Mouse (Mus musculus): ENCODE results near the gene Abhd14a.
A peak's percentile ranks its signal among the peaks of the same experiment; 100 is the strongest.

Abhd14a gene

DNA sequence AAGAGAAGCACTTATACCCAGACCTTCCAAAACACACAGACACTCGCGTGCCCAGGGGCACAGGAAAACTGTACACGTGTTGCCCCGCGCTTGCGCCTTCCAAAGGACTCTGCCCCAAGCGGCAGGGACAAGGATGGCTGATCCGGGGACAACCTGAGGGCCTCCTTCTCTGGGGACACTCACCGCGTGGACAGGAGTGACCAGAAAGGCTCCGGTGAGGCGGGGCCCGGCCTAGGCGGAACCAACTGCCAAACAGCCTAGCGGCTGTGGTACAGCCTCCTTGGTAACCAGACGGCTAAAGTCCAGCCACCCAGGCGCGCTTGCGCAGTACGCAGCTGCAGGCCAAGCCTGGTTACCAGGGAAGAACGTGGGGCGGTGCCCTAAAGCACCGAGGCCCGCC lies at the start of gene Abhd14a, which contains the start of gene Abhd14b:
Gene Abhd14a, minus strand, starts transcription at position 331 of the 400 bp plus-strand sequence.
Gene Abhd14b, plus strand, starts transcription at position 112 of the 400 bp plus-strand sequence.
- DNase-seq (ENCODE audit: low spot score in 2 of 2) = peak; percentile 93 to 94

DNA sequence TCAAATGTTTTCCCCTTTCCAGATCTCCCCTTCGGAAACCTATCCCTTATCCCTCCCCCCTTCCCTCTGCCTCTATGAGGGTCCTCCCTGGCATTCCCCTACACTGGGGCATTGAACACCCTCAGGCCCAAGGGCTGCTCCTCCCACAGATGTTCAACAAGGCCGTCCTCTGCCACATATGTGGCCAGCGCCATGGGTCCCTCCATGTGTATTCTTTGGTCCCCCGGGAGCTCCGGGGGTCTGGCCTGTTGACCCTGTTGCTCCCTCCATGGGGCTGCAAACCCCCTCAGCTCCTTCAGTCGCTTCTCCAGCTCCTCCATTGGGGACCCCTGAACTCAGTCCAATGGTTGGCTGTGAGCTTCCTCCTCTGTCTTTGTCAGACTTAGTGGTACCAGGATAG lies 40.1 kb upstream of the Abhd14a start:
- peak in 1 of 2 experiments; percentile 14 for DNase-seq (ENCODE audit: low spot score in 2 of 2)

GRCm38 (mm10) chr9:106485076-106485475 lies 37.6 kb upstream of the Abhd14a start:
- peak in 1 of 2 experiments; percentile 24 for DNase-seq (ENCODE audit: low spot score in 2 of 2)

DNA sequence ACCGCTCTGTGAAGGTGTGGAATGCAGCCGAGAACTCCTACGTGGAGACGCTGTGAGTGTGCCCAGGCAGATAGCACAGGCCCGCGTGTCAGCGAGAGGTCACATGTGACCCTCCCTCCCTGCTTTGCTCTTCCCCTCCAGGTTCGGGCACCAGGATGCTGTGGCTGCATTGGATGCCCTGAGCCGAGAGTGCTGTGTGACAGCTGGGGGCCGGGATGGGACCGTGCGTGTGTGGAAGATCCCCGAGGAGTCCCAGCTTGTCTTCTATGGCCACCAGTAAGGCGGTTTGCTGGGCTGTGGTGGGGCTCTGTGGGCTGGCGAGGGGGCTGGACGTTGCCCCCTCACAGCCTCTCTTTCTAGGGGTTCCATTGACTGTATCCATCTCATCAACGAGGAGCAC lies 36.1 kb upstream of the Abhd14a start:
- DNase-seq (ENCODE audit: low spot score in 2 of 2) = peak in 1 of 2 experiments; percentile 19

GRCm38 (mm10) chr9:106483136-106483535 lies 35.7 kb upstream of the Abhd14a start:
- DNase-seq (ENCODE audit: low spot score in 2 of 2) = peak in 1 of 2 experiments; percentile 16

- peak in 1 of 2 experiments; percentile 26 for DNase-seq (ENCODE audit: low spot score in 2 of 2)
Measured at GRCm38 (mm10) chr9:106482578-106483115, 35.2 kb upstream of the Abhd14a start.

GRCm38 (mm10) chr9:106481676-106482075 lies 34.2 kb upstream of the Abhd14a start:
- peak in 1 of 2 experiments; percentile 26 for DNase-seq (ENCODE audit: low spot score in 2 of 2)

- DNase-seq (ENCODE audit: low spot score in 2 of 2) = peak in 1 of 2 experiments; percentile 25
Measured at GRCm38 (mm10) chr9:106481075-106481474, 33.6 kb upstream of the Abhd14a start.

- peak in 1 of 2 experiments; percentile 20 for DNase-seq (ENCODE audit: low spot score in 2 of 2)
Measured at GRCm38 (mm10) chr9:106480541-106480940, 33.1 kb upstream of the Abhd14a start.

- DNase-seq (ENCODE audit: low spot score in 2 of 2) = peak in 1 of 2 experiments; percentile 22
Measured at GRCm38 (mm10) chr9:106478101-106478500, 30.6 kb upstream of the Abhd14a start.

GRCm38 (mm10) chr9:106477649-106478048 lies 30.2 kb upstream of the Abhd14a start:
- peak; percentile 25 to 27 for DNase-seq (ENCODE audit: low spot score in 2 of 2)

- peak; percentile 100 for DNase-seq (ENCODE audit: low spot score in 2 of 2)
Measured at GRCm38 (mm10) chr9:106476924-106477484, 29.5 kb upstream of the Abhd14a start, which contains the start of gene Parp3. Gene Parp3, minus strand, starts transcription at chr9:106476949.

DNA sequence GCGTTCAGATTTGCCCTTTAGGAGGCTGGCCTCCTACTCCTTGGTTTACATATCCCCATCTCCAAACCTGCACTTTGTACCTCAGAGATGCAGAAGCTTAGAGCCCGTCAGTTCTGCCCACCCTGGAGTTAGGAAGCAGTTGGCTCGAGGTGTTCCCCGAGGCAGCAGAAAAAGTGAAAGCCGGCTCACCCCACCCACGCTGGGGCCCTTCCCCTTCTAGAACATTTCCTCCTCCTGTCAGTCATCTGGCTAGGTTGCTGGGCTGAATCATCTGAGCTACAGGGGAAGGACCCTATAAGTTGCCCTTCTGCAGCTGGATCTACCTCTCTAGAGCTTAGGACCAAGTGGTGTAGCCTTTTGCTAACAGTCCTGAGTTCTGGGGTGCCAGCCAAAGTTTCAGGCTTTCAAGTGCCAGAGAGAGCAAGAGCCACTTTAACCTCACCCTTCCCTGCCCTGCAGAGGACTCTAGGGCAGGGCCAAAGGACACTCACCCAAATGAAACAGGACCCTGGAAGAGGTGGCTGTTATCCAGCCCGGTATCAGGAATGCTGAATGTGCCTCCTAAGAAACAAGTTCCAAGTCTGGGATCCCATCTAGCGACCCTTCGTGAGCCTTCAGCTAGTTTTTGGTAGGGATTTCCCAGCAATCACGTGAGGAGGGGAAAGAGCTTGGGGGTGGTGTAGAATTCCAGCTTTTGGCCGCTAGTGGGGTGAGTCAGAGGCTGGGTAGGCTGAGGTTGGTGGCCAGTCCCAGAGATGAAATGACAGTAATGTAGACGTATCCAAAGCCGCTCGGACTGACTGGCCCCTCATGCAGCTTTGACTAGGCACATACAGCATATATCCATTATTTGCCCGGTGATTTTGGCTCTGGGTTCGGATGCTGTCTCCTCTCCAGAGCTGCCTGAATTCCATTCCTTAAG lies 28.8 kb upstream of the Abhd14a start:
- DNase-seq (ENCODE audit: low spot score in 2 of 2) = peak; percentile 46 to 49

GRCm38 (mm10) chr9:106475663-106476001 lies 28.2 kb upstream of the Abhd14a start, which contains the start of gene Rrp9:
Gene Rrp9, plus strand, starts transcription at chr9:106475963.
- DNase-seq (ENCODE audit: low spot score in 2 of 2) = peak; percentile 27 to 37

GRCm38 (mm10) chr9:106475046-106475445 lies 27.6 kb upstream of the Abhd14a start:
- DNase-seq (ENCODE audit: low spot score in 2 of 2) = peak; percentile 31 to 41

DNA sequence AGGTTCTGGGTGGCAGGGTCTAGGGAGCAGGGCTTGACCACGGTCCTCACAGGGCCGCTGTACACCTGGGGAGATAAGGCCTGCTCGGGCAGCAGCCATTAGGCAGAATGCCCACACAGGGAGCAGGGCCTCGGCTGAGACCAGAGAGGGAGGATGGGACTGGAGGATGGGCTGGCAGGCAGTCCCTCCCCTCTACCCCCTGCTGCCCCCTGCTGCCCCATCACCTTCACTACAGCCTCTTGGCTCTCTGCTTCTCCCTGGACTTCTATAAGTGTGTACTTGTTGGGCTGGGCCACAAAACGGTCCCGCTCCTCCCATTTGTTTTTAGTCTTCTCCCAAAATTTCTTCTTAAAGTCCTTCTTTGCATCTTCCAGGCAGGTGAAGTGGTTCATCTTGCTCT lies 27.0 kb upstream of the Abhd14a start:
- peak; percentile 40 to 62 for DNase-seq (ENCODE audit: low spot score in 2 of 2)

- DNase-seq (ENCODE audit: low spot score in 2 of 2) = peak in 1 of 2 experiments; percentile 30
Measured at GRCm38 (mm10) chr9:106473753-106474105, 26.3 kb upstream of the Abhd14a start.

- DNase-seq (ENCODE audit: low spot score in 2 of 2) = peak; percentile 26 to 35
Measured at GRCm38 (mm10) chr9:106473081-106473752, 25.7 kb upstream of the Abhd14a start.

DNA sequence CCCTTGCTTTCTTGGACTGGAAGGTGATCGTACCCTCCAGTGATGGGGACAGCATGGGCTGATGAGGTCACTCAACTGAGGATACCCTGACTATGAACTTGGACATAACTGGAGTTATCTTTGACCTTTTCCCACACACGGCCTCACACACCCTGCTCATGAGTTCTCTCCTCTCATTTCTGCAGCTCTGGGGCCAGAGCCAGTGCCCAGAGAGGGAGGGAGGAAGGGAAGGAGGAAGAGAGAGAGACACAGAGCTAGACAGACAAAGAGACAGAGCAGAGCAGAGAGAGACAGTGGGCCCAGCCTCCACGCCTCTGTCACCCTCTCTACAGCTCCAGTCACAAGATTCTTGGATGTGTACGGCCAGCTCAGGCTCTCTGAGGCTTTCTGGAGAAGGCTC lies 24.8 kb upstream of the Abhd14a start:
- peak in 1 of 2 experiments; percentile 18 for DNase-seq (ENCODE audit: low spot score in 2 of 2)

DNA sequence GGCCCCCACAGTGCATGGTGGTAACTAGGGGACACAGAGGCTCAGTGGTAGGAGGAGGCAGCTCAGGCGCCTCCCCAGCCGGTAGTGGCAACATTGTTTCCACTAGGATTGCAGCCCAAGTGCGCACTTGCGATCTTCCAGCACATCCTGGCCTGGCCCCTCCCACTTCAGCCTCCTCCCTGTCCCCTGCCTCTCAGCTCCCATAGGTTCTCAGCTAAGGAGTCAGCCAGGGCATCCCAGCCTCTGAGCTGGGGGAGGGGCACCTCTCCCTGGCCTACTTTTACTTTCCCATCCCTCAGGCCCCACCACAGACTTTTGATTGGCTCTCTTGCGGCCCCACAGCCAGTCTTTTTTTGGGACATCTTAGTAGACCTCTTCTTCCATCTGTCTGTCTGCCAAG lies 24.4 kb upstream of the Abhd14a start:
- peak; percentile 64 to 67 for DNase-seq (ENCODE audit: low spot score in 2 of 2)

DNA sequence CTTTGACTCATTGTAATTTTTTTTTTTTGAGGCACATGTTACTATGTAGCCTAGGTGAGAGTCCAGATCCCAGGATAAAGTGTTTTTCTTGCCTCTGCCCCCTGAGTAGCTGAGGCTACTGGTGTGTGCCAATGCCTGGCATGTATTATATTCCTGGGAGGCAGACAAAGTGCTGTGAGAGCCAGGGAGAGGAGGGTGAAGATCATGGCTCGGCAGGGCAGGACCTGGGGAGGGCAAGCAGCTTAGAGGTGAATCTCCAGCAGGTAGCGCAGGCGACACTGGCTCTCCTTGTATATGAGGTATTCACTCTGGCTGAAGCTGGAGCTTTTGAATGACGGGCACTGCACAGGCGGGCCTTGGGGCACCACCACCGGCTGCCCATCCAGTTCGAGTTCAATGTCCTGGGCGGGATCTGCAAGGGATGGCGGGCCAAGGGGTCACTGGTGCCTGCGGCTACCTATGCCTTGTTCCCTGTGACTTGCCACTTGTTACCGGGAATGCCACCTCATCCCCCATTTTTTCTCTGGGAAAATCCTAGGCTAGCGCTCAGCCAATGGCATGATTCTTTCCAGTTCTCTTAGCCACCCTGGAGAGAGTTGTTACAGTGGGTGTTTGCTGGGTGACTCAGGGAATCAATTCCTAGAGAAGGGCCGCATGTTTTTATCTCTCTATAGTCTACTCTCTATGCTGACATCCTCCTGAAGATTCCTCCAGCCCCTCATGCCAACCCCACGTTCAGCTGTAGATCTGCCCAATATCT lies 23.7 kb upstream of the Abhd14a start:
- DNase-seq (ENCODE audit: low spot score in 2 of 2) = peak in 1 of 2 experiments; percentile 22

Data from right cerebral cortex, postnatal 10 days (tissue).